Mouse (Mus musculus) olfactory bulb, adult 2 months (tissue): ENCODE data around the gene Slc9a8.

Source experiments
- CTCF ChIP-seq: fragments of 200-500 bp; IDR thresholded peaks from 2 replicates; pipeline ENCODE4 v1.5.1; 2012; ENCODE audit warnings: low read depth, mild to moderate bottlenecking, low read length, moderate library complexity; ENCODE audit not compliant: insufficient read depth
- POLR2A ChIP-seq: fragments of 200-500 bp; IDR thresholded peaks from 2 replicates; pipeline ENCODE4 v1.6.1; 2012; ENCODE audit warnings: mild to moderate bottlenecking, low read depth, low read length, moderate library complexity; ENCODE audit not compliant: insufficient read depth

GRCm38 (mm10) chr2:167491757-167492708 lies 70.5 kb downstream of the Slc9a8 start, which contains the start of gene Rnf114:
- TF ChIP-seq CTCF (no peak), POLR2A (no peak)
